Mouse (Mus musculus) heart, postnatal 0 days (tissue): ENCODE data around the gene Naglu.

Experiments
- CTCF ChIP-seq: IDR thresholded peaks from 2 replicates; pipeline ENCODE4 v1.5.1; 2016; ENCODE audit warnings: antibody characterized with exemption, control low read depth, low read depth
- EP300 ChIP-seq: IDR thresholded peaks from 2 replicates; pipeline ENCODE4 v1.6.1; 2016; ENCODE audit warnings: antibody characterized with exemption, low read depth

DNA sequence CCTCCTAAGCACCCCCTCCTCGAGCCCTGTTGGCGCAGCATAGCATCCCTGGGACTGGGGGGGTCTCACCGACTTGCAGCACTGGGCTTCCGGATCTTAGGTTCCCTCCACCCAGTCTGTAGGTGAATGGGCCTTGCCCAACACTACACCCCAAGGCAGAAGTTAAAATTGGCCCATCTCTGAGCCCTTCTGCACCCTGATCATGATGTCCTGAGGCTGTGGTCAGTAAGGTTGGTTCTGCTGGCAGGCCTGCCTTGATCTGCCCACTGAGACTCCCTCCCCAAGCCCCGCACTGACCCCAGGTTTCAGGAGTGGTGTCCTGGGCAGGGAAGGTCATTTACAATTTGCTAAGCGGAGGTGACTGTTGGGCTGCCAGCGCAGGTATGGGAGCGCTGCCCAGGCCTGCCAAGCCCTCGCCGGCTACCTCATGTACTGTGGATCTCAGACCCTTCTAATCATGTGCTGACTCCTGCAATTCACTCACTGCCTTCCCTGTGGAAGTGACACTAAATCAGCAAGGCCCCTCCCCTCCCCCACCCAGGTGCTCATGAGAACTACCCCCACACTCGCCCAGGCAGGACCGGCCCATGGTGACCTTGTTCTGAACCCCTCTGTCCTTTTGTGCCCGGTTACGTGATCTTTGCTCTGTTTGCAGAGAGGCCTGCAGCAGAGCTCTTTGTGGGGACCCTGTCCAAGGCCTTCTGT is 6.7 kb upstream of the Naglu start:
- TF ChIP-seq EP300 (no peak), CTCF (no peak)
